Mouse (Mus musculus) midbrain, embryonic 14.5 days (tissue): ENCODE results near the gene Fat3. TPM values are rescaled to one million over a fixed set of nuclear protein-coding genes. Genes with fewer than 3 reads are reported as not detected.

Experiments
- ATAC-seq: fragments of 200-750 bp; cut with Nextera tagmentation; 2 replicates; pipeline ENCODE4 v1.8.0; 2017; ENCODE audit warnings: moderate number of reproducible peaks, moderate library complexity; ENCODE audit not compliant: low FRiP score, low TSS enrichment
- DNase-seq: peaks from one replicate; pipeline ENCODE4 v3.0.0-alpha.2; 2015
- H3K27ac ChIP-seq: fragments of 300-500 bp; sonication (generic); replicated peaks from 2 replicates; pipeline ENCODE4 v1.5.1; 2014; ENCODE audit warnings: mild to moderate bottlenecking, low read depth, low read length, moderate library complexity
- H3K27me3 ChIP-seq: fragments of 300-500 bp; sonication (generic); 2 replicates; pipeline ENCODE4 v1.6.1; 2014; ENCODE audit warnings: low read length, control low read depth, mixed read lengths; ENCODE audit not compliant: control insufficient read depth, insufficient read depth
- H3K36me3 ChIP-seq: fragments of 300-500 bp; sonication (generic); 2 replicates; pipeline ENCODE4 v1.6.1; 2014; ENCODE audit warnings: low read length, control low read depth; ENCODE audit not compliant: control insufficient read depth, insufficient read depth
- H3K4me1 ChIP-seq: fragments of 300-500 bp; sonication (generic); 2 replicates; pipeline ENCODE4 v1.6.1; 2014; ENCODE audit warnings: mild to moderate bottlenecking, antibody characterized with exemption, low read length, control low read depth; ENCODE audit not compliant: control insufficient read depth, insufficient read depth
- H3K4me2 ChIP-seq: fragments of 300-500 bp; sonication (generic); 2 replicates; pipeline ENCODE4 v1.6.1; 2014; ENCODE audit warnings: mild to moderate bottlenecking, low read length, moderate library complexity
- H3K4me3 ChIP-seq: fragments of 300-500 bp; sonication (generic); replicated peaks from 2 replicates; pipeline ENCODE4 v1.5.1; 2014; ENCODE audit warnings: low read depth, low read length
- H3K9ac ChIP-seq: fragments of 300-500 bp; sonication (generic); replicated peaks from 2 replicates; pipeline ENCODE4 v1.6.1; 2014; ENCODE audit warnings: mild to moderate bottlenecking, low read length, moderate library complexity
- H3K9me3 ChIP-seq: fragments of 300-500 bp; sonication (generic); 2 replicates; pipeline ENCODE4 v1.6.1; 2016; ENCODE audit warnings: low read length, control low read depth, mixed read lengths; ENCODE audit not compliant: control insufficient read depth
- WGBS: fragments of 180-500 bp; shearing (Covaris S2); extraction: QIAGEN DNeasy Blood & Tissue Kit; methylation state at CpG from one replicate; pipeline ENCODE4 v1.1.7; 2014; 5-methylcytosine and 5-hydroxymethylcytosine counted together
- polyA plus RNA-seq: library from polyadenylated mRNA; unstranded; fragments of >200 nt; fragmentation: Nextera tagmentation; extraction: Ambion mirVana; gene quantifications from 2 replicates; pipeline ENCODE4 v1.2.1, GENCODE M21; 2014

Gene Fat3
- polyA plus RNA-seq, 1 experiment from 2014 or later, result 27.6 TPM

DNA sequence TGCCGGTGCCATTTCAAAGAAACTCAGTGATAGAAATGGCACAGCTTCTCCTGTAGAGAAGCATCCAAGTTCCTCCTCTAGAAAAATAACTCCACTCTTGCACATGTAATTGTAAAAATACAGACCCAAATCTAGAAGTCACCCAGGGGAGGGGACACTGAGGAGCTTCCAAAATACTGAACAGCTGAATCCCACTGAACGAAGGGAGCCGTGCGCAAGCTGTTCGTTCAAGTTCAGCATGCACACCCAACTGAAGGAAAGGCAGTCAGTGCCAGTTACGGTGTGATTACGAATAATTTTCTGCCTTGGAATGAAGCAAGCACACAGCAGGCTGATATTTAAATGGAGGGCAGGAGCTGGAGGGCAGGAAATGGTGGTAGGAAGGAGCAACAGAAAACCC, 476.4 kb downstream of the Fat3 start:
- no peak overlapping the region for H3K4me3 ChIP-seq
- WGBS, result 93% methylated on average over 7 of the region's 7 CpGs
- ATAC-seq (no peak), DNase-seq (no peak)
- H3K4me1 ChIP-seq, result no peaks in the 10 kb centered on the region
- no peaks in the 10 kb centered on the region for H3K27me3 ChIP-seq
- H3K9me3 ChIP-seq, result no peaks in the 10 kb centered on the region
- no peaks in the 10 kb centered on the region for H3K36me3 ChIP-seq
- no peak overlapping the region for H3K4me2 ChIP-seq
- no peak overlapping the region for H3K9ac ChIP-seq
- no peak overlapping the region for H3K27ac ChIP-seq

DNA sequence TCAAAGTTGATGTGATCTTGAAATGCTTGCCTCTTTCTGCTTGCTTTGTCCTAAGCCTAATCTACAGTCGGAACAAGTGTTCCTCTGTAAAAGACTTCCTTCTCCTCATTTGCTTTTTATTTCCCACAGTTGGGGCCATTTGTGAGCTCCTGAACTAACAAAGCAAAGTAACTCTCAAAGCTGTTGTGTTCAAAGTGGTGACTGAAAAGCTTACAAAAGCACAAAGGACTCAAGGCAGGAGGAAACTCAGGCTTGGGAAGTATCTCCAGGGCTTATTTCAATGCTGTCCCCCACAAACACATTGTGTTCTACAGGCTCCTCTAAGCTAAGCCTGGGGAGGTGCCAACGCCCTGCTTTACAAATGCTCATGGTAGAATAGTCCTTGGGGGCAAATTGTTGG, 487.0 kb downstream of the Fat3 start:
- Histone ChIP-seq H3K9me3 (no peaks in the 10 kb centered on the region), H3K4me1 (no peaks in the 10 kb centered on the region), H3K27ac (no peak overlapping the region), H3K36me3 (no peaks in the 10 kb centered on the region), H3K9ac (no peak overlapping the region), H3K27me3 (no peaks in the 10 kb centered on the region), H3K4me2 (no peak overlapping the region), H3K4me3 (no peak overlapping the region)
- ATAC-seq (no peak), DNase-seq (peak; percentile 21)
- 10% methylated on average over 2 of the region's 2 CpGs for WGBS

DNA sequence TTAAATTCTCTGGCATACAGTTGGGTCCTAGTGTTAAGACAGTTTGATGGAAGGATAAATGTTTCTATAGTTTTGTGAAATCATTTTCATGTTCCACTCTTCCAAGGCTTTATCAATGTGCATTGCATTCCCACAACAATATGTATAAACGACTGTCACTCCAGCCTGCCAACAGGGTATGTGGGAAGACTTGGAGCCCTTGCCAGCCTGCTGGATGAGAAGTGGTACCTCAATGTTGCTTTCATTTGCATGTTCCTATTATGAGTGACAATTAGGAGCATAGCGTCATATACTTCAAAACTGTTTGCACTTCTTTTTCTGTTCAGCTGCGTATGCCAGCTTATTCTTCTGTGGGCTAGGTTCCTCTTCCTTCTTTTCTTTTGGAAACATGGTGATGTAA, 489.7 kb downstream of the Fat3 start:
- Histone ChIP-seq H3K36me3 (no peaks in the 10 kb centered on the region), H3K9me3 (no peaks in the 10 kb centered on the region), H3K27ac (no peak overlapping the region), H3K4me2 (no peak overlapping the region), H3K9ac (no peak overlapping the region), H3K27me3 (no peaks in the 10 kb centered on the region), H3K4me3 (no peak overlapping the region), H3K4me1 (no peaks in the 10 kb centered on the region)
- WGBS, result 96% methylated on average over 3 of the region's 3 CpGs
- ATAC-seq (no peak), DNase-seq (no peak)

DNA sequence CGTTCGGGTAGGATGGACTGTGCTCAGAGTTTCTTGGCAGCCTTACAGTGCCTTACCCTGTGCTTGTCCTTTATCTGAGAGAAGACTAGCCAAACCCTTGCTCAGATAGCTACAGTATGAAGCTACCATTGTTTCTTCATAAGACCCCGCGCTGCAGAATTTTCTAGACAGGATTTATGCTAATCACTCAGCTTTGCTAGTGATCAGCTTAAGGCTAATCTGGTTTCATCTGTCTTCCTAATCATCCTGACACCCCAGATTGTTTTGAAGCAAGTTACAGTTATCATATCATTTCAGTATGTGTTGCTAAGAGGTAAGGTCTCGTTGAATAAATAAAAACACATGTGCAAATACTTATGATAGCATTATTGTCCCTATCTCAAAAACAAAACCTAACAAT, 493.6 kb downstream of the Fat3 start:
- 88% methylated on average over 5 of the region's 5 CpGs for WGBS
- Histone ChIP-seq H3K4me3 (no peak overlapping the region), H3K9ac (no peak overlapping the region), H3K27ac (no peak overlapping the region), H3K36me3 (no peaks in the 10 kb centered on the region), H3K4me2 (no peak overlapping the region), H3K27me3 (no peaks in the 10 kb centered on the region), H3K4me1 (no peaks in the 10 kb centered on the region), H3K9me3 (no peaks in the 10 kb centered on the region)
- ATAC-seq (no peak), DNase-seq (no peak)

DNA sequence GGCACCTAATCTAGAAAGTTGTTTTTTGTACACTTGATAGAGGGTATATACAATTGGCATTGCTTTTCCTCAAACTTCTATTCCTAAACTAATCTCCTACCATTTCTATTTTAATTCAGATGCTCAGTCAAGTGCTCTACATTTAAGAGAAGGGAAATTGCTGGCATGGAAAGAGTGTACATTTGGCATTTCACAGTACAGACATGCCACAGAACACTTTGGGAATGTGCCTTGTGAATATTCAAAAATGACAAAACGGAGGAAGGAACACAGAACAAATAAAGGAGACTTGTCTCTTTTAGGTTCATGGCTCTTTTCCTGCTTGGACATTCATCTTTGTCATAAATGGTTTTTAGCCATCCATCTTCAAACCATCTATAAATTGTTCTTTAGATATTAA, 498.1 kb downstream of the Fat3 start:
- Histone ChIP-seq H3K4me2 (no peak overlapping the region), H3K9ac (no peak overlapping the region), H3K27ac (no peak overlapping the region), H3K27me3 (no peaks in the 10 kb centered on the region), H3K4me1 (no peaks in the 10 kb centered on the region), H3K9me3 (no peaks in the 10 kb centered on the region), H3K4me3 (no peak overlapping the region), H3K36me3 (peaks cover 25% of the 10 kb centered on the region)
- 90% methylated on average over 1 of the region's 1 CpGs for WGBS
- ATAC-seq (no peak), DNase-seq (no peak)

DNA sequence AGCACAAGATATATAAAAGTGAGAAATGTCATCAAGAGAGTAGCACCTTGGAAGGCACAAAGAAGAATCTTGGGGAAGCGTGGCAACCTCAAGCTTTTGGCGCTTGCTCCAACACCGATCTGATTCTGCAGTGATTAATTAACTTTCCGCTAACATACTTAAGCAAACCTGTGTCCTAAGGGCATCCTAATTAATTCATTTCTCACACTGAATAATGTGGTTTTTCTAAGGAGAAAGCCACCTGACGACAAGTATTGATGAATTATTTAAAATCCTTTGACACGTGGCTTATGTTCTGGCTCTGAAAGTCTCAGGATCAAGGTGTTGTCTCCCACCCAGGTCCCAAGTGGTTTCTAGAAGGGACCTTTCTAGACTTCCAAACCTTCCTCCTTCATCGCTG, 506.3 kb downstream of the Fat3 start:
- Histone ChIP-seq H3K9ac (no peak overlapping the region), H3K4me3 (no peak overlapping the region), H3K4me2 (no peak overlapping the region), H3K4me1 (no peaks in the 10 kb centered on the region), H3K36me3 (peaks cover 38% of the 10 kb centered on the region), H3K27ac (no peak overlapping the region), H3K27me3 (no peaks in the 10 kb centered on the region), H3K9me3 (no peaks in the 10 kb centered on the region)
- ATAC-seq (0 out of 2 replicates have a peak, but pooled peaks have one; percentile 46), DNase-seq (peak; percentile 69)
- 47% methylated on average over 7 of the region's 7 CpGs for WGBS

DNA sequence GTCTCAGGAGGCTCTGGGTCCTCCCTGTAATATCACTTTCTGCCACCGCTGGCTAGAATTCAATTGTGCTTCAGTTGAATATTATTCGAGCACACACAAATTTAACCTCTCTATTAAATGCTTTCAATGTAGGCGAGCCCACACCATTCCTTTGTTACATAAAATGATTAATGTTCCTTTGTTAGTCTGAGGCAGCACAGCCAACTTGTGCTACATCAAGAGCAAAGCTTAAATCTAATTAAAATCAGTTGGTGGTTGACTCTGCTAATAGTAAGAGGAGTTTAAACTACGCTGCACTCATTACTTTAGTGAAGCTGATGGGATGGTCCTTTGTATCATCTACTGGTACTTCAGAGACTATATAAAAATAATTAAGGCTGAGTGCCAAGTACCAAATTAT, 506.9 kb downstream of the Fat3 start:
- Histone ChIP-seq H3K4me2 (no peak overlapping the region), H3K27me3 (no peaks in the 10 kb centered on the region), H3K4me3 (no peak overlapping the region), H3K27ac (0 out of 2 replicates have a peak overlapping the region, but pooled peaks have one; percentile 17), H3K9me3 (no peaks in the 10 kb centered on the region), H3K36me3 (peaks cover 33% of the 10 kb centered on the region), H3K9ac (no peak overlapping the region), H3K4me1 (no peaks in the 10 kb centered on the region)
- DNase-seq (peak; percentile 7), ATAC-seq (no peak)
- WGBS, result 74% methylated on average over 4 of the region's 4 CpGs

DNA sequence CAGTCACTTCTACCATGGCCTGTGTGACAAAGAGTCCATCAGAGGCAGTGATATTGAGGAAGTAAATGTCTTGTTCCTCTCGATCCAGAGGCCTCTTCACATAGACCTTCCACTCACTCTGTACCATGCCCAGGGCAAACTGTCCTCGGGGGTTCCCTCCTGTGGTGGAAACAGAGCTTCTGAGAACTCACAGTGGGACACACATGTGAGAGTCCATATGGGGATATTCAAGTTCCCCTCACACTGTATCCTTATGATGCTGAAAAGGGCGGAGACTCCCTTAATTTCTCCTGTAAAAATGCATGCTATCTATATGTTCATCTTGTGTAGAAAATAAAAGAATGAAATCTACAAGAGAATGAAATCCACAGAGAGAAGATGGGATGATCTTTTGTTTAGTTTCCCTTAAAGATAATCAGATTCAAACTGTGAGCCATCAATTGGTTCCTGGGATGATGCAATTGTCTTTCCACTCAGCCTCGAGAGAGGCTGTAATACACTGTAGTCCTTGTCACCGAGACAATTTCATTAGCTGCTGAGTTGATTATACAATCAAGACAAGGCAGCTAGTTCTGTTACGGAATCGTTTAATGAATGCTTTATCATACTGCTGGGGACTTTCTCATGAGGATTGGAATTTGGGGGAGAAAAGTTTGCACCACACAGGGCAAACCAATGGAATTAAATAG, 508.8 kb downstream of the Fat3 start:
- no peak for ATAC-seq
- Histone ChIP-seq H3K27me3 (no peaks in the 10 kb centered on the region), H3K4me3 (no peak overlapping the region), H3K27ac (no peak overlapping the region), H3K9ac (no peak overlapping the region), H3K9me3 (no peaks in the 10 kb centered on the region), H3K4me2 (no peak overlapping the region), H3K4me1 (no peaks in the 10 kb centered on the region), H3K36me3 (peaks cover 22% of the 10 kb centered on the region)
- 54% methylated on average over 7 of the region's 7 CpGs for WGBS
- peak; percentile 19 for DNase-seq

DNA sequence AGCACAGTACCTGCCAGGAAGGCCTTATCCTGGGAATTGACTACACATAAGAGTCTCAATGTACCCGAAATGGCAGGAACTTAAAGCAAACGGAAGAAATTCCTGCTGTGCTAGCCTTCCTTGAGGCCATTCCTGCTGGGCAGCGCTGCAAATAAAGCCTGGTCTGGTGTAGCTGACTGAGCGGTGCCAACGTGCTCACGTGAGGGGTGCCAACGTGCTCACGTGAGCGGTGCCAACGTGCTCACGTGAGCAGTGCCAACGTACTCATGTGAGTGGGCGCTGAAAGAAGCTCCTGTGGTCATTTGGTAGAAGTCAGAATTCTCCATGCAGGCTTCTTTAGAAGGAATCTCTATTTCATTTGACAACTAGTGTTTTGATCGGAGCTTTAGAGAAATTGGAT, 522.8 kb downstream of the Fat3 start:
- Histone ChIP-seq H3K4me2 (no peak overlapping the region), H3K9ac (no peak overlapping the region), H3K36me3 (no peaks in the 10 kb centered on the region), H3K9me3 (no peaks in the 10 kb centered on the region), H3K27me3 (no peaks in the 10 kb centered on the region), H3K4me1 (peaks cover 10% of the 10 kb centered on the region; the same call in 1 of the 2 replicates), H3K4me3 (no peak overlapping the region), H3K27ac (no peak overlapping the region)
- WGBS, result 86% methylated on average over 14 of the region's 14 CpGs
- DNase-seq (no peak), ATAC-seq (no peak)
